Mouse (Mus musculus) mouse embryonic stem cell (cell line): Measurements from ENCODE around the gene Nrm.

Source experiments
- in situ Hi-C, 2 experiments: fragments of 300-500 bp; cut with MboI; formaldehyde crosslinking; loops; 1 replicate in 1 of 2; 3 replicates in 1 of 2; pipeline ENCODE4 v1.14.3; 2019 to 2020; ENCODE audit warnings: low sequenced_read_pairs in 2 of 2, low pct_unique_long_range_greater_than_20kb in 1 of 2, mixed read lengths in 1 of 2; ENCODE audit not compliant: unreplicated experiment in 1 of 2

Nrm gene

DNA sequence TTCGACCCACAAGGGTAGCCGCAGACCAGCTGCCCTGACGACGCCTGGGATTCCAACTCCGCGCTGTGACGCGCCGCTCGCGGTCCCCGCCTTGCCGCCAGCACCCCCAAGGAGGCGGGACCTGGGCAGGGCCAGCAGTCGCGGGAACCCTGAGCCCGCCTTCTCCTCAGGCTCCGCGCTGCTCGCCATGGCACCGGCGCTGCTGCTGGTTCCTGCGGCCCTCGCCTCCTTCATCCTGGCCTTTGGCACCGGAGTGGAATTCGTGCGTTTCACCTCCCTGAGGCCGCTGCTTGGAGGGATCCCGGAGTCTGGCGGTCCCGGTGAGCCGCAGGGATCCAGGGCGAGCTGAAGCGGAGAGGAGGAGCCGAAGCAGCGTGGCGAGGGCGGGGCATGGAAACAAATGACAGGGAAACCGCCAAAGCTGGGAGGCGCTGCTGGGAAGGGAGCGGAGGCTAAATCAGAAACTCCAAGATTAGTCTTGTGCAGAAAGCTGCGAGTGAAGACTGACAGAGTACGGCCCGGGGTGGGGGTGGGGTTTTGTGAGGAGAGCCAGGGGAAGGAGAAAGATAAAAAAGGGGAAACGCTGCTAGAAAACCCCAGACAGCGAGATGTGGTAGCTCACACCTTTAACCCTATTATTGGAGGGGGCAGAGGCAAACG, at the start of gene Nrm:
Gene Nrm (plus strand): TSS at position 121 of the 660 bp plus-strand sequence.
- in situ Hi-C loops: no loop called here

DNA sequence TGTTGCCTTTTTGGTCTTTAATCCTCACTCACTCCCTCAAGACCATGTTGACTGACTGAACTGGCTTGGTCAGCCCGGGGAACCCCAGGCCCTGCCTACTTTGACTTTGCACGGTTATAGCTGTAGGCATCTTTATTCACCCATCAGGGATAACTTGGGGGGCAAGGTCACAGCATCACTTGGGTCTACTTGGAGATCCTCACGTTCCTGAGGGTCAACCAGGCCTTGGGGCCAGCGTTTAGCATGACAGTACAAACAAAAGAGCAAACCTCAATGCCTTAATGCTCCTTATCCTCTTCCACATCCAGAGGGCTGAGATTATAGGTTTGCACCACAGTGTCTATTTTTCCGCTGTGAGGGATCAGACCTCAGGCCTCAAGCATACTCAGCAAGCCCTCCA, 48.8 kb upstream of the Nrm start:
- in situ Hi-C loops: no loop called here

DNA sequence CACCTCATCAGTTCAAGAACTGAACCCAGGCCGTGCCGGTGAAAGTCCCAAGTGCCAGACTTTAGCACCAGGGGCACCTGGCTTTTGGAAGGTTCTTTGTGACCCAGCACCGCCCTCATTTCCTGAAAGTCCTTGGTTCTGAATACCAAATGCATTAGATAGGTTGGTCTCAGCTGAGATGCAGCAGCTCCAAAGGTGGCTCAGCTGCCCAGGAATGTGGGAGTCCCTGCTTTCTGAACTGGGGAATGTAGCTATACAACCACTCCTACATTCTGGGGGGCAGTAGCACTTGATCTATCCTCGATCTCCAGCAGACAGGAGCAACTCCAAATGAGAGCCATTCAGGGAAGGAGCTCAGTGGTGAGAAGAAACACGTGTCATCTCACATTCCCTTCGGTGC, 48.4 kb upstream of the Nrm start:
- in situ Hi-C loops: no loop called here

DNA sequence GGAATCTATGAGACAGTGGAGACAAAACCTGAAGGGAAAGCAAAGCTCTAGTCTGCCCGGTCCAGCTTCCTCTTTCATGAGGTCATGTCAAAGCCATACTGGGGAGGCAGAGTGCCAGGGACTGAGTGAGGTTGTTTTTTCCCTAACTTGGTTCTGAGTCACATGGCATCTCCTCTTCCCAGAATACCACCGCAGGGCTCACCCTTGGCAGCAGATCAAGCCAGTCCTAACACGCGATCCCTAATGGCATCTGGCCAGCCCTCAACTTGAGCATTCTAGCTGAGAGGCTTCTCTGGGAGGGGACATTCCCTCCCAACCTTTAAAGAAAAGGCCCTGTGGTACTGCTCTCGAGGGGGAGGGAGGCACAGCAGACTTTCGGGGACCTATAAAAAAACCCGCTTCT, 47.9 kb upstream of the Nrm start:
- in situ Hi-C loops: no loop called here

DNA sequence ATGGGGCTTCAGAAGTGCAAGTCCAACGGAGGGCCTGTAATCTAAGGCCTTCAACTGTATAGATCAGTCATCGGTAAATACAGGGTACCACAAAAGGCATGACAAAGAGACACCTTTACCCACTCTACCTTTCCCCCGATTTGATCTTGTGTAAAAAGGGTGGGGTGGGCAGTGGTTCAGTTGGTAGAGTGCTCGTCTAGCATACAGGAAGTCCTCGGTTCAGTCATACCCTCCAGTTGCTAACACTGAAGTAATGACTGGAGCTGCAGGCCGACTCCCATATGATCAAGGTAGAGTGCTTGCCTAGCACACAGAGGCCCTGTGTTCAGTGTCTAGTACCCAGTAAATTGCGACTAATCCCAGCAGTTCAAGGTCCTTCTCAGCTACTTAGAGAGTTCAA, 47.5 kb upstream of the Nrm start:
- in situ Hi-C loops: no loop called here

DNA sequence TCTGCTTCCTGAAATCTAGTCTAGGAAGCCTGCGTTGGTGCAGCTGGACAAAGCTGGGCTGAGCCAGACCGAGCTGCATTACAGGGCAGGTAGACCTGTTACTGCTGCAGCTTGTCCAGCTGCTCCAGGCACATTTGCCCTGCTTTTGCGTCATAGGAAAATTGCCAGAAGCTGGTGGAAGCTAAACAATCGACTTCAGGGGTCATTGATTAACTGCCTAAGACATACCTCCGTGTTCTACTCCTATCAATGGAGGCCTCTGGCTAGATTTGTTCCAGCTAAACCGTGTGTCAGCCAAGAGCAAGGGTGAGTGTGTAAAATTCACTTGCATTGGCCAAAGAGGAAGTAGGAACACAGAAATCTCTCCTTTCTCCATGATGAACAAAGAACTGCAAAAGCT, 46.4 kb upstream of the Nrm start:
- in situ Hi-C loops: no loop called here

DNA sequence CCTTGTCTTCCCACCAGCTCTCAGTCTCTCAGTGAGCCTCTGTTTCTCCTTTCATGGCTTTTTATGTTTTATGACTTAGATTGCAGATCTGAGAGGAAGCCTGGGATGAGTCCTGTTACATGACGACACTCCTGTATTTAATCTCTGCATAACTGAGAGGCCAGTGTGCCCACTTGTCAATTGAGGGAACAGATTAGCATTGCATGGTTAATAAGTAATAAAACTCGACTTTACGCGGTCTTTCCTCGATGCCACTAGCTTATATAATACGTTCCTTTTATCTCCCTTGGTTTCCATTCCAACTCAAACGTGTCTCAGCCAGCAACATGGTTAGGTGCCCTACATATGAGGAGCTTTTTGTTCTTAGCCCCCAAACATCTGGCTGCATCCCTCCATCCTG, 45.3 kb upstream of the Nrm start:
- in situ Hi-C loops: no loop called here

DNA sequence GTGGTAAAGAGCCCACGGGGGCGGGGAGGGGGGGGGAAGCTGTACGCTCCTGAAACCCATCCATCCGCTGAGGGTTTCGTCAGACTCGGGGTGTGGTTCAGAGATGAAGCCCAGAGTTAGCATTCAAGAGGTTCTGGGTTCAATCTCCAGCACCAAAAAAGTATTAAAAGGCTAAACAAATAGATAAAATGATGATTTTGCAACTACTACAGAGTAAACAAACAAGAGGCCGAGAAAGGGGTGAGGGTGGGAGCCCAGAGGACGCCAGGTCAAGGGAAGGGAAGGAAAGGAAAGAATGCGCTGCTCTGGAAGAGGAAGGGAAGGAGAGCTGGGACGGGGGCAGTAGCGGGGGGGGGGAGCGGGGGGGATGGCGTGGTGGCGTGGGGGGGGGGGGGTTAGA, 44.4 kb upstream of the Nrm start:
- in situ Hi-C loops: no loop called here

DNA sequence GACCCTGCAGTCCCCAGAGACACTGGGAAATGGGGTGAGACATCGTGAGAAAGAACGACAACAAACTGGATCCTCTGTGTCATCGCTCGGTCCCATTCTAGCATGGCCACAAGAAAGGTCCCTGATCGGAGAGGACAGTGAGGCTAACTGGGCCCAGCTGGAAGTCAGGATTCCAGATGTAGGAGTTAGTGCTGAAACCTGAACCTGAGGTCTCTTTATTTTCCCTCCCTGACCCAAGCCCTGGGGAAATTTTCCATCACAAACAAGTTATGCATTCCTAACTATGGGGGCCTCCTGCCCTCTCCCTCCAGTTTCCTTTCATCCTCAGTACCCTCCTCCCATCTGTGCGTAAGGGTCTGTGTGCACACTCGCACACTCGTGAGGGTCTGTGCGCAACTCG, 43.9 kb upstream of the Nrm start:
- in situ Hi-C loops: no loop called here

DNA sequence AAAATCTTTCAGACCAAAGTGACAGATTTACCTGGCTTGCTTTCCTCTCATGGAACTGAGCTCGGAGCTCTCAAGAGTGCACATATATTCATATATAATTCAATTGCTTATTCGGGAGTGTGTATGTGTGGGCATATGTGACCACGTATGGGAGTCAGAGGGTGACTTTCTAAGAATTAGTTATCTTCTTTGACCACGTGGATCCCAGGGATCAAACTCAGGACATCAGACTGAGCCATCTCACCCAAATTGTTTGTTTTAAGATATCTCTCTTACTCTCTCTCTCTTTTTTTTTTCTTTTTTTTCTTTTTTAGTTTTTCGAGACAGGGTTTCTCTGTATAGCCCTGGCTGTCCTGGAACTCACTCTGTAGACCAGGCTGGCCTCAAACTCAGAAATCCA, 41.0 kb upstream of the Nrm start:
- in situ Hi-C loops: no loop called here

DNA sequence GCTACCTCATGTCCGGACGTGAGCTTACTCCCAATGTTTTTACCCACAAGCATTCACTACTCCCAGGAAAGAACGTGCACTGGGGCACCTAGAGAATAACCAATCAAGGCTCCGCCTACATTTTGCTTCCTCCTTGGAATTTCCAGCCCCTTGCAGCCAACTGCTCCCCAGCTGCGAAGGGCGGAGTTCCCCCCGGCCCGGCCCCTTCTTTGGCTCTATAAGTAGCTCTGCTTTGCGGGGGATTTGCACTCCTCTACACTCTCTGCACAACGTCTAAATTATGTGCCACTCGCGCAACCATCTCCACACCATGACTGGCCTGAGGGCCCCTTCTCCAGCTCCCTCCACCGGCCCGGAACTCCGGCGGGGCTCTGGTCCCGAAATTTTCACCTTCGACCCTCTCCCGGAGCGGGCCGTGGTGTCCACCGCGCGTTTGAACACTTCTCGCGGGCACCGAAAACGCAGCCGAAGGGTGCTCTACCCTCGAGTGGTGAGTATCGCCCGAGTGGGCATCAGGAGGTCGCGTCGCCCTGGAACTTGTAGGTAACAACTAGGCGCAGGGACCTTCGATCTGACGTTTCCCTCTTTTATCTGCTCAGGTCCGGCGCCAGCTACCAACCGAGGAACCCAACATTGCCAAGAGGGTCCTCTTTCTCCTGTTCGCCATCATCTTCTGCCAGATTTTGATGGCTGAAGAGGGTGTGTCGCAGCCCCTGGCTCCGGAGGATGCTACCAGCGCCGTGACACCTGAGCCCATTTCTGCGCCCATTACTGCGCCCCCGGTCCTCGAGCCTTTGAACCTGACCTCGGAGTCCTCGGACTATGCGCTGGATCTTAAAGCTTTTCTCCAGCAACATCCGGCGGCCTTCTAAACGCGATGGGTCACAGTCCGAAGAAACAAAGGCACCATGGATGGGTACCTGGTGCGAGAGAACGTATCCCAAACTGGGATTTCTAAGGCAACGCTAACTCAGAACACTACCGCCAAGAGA, 39.4 kb upstream of the Nrm start, which contains the start of gene Ier3:
Gene Ier3 (plus strand): TSS at position 246 of the 992 bp plus-strand sequence.
- in situ Hi-C loops: no loop called here

DNA sequence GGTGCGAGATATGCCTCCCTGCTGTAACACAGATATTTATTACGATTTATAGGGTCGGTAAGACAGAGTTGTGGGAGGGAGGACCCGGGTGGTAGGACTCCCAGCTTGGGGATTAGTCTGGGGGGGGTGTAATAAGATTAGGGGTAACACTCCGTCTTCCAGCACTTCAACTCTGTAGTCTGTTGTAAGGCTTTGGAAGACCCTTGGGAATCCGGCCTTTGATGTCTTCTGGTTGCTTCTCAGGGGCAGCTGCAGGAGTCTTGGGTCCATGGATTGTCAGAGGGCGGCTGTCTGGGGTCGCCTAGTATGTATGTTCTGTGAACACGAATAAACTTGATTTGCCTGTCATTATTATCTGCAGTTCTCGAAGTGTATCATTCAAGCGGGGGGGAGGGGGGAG, 38.6 kb upstream of the Nrm start:
- in situ Hi-C loops: no loop called here

DNA sequence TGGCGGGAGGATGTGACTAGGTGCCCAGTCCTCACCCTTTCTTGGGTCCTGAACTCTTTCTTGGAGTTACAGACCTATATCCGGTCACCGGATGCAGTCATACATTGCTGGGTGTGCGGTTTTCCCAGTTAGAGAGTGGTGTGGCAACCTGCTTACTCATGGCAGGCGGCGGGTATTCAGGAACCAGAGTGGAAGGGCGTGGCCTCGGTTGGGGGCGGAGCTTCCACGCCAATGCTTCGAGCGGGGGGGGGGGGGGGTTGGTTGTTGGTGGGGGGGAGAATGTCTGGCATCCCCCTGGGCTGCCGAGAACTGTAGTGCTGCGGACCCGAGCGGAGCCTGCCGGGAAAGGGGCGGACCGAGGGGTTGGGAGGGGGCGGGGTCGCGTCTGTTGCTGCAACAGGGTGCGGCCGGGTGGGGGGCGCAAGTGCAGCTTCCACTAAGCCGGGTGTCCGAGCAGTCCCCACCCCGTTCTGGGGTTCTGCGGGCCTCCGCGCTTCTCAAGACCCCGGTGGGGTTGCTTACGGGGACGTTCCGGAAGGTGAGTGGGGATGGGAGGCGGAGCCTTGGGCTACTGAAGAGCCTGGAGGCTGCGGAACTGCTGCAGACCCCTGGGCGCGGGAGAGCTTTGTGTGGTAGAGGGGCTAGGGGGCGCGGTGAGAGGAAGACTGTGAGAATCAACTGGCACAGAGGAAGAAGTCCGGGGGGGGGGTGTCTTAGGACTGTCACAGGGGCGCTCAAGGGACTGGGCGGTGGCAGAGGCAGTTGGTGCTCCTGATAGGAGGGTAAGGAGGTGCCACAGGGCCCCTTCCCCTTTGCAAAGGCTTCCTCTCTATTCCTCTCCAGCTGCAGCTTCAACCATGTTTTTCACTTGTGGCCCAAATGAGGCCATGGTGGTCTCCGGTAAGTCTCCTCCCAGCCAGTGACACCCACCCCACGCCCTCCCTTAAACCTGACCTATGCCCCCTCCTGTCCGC, 37.9 kb upstream of the Nrm start, which contains the start of gene Flot1:
Gene Flot1 (plus strand): TSS at position 267 of the 974 bp plus-strand sequence.
- in situ Hi-C loops: no loop called here

DNA sequence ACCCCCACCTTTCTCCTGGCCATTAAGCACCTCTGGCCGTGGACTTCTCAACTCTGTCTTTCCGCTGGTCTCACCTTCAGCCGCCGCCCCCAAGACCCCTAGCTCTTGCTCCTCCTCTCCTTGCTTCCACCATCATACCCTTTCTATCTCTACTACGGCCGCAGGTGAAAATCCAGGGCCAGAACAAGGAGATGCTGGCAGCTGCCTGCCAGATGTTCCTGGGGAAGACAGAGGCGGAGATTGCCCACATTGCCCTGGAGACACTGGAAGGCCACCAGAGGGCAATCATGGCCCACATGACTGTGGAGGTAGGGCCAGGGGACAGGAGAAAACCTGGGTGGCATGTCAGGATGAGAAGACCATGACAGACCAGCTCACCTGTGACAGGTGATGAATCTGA, 36.7 kb upstream of the Nrm start:
- in situ Hi-C loops: no loop called here

DNA sequence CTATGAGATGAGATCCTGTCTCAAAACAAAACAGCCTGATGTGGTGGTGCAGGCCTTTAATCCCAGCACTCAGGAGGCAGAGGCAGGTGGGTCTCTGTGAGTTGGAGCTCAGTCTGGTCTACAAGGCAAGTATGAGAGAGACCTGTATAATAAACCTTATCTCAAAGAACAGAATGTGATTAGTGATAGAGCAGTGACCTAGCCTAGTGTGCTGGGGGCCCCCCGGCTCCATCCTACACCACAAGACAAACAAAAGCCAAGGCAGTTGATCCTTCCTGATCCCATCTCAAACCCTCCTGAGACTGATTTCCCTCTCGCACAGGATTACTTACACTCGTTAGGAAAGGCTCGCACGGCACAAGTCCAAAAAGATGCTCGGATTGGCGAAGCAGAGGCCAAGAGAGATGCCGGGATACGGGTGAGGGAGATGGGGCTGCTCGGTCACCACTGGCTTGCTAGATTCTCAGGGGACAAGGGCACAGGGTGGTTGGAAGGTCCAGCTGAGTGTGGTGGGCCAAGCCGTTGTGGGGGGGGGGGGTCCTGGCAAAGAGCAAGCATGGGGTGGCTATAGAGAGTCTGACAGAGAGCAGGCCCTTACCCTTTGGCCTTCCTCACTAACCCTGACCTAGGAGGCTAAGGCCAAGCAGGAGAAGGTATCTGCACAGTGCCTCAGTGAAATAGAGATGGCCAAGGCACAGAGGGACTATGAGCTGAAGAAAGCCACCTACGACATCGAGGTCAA, 35.8 kb upstream of the Nrm start:
- in situ Hi-C loops: loop anchor here (5.0 kb wide), 2 partner anchors 42 to 47 kb away; partner anchors contain the start of gene Ppp1r18 (in 1 of the 2)

DNA sequence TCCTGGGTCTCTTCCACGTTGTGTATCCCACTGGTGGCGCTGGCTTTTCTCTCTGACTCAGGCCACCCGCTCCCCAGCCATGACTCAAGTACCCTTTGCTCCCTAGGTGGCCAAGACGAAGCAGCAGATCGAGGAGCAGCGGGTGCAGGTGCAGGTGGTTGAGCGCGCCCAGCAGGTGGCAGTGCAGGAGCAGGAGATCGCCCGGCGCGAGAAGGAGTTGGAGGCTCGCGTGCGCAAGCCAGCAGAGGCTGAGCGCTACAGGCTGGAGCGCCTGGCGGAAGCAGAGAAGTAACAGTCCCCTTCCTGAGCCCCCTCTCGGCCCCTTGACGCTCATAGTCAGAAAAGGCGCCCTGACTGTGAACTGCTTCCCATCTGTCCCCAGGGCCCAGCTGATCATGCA, 31.4 kb upstream of the Nrm start:
- in situ Hi-C loops: loop anchor here (5.0 kb wide), 2 partner anchors 38 to 43 kb away; partner anchors contain the start of gene Ppp1r18 (in 1 of the 2)

DNA sequence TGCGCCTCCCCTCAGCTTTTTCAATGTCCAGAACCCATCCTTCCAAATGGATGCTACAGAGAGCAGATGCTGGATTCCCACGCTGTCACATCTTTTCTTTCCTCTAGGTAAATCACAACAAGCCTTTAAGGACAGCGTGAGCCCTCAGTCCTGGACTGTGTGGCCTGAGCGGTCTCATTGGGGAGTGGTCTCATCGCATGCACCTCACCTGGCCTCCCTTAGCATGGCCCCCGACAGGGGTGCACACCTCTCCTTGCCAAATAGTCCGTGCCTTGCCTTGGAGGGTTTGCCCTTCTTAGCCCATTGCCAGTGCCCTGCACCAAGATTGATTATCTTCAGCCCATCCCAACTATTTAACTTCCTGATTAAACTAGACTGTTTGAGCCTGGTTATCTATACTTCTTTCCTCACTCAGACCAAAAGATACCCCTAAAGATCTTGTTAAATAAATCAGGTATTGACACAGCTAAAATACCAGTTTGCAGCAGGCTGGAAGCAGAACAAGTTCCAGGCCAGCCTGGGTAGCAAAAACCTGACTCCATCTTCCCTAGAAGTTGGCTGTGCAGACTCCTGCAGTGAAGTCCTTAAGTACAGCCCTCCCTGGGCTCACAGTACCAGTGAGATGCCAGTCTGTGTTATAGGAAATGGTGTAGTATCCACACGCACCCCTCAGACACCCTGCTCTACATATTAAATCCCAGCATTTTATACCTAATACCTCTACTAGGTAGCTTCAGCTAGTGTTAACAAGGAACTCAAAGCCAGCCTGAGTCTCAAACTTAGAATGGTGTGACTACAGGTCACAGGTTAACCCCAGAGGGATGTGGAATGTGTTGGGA, 28.5 kb upstream of the Nrm start:
- in situ Hi-C loops: no loop called here
